In the genomic region with DNA sequence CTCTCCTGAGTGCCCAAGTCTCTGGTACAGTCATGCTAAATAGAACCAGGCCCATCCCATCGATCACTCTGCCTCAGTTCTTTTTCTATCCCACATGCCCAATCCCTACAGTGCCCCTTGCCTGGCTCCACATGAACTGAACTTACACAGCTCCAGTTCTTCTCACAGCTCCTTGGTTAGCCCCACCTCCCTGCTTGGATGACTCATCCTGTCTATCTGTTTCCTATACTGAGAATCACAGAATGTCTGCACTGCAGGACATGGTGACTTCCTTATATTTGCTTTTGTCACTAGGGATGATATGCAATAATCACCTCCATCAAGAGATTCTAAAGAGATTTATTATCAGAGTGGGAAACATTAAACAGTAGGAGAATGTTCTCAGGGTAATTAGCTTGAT, we compare ENCODE assay signal across 28 mouse cellular contexts. TPM values are rescaled to one million over a fixed set of nuclear protein-coding genes. Genes with fewer than 3 reads are reported as not detected.
DNase-seq lines count a peak whose midpoint lies in the region; ATAC-seq and TF ChIP-seq lines count a peak whose summit lies in the region.
"Had no signal": no experiment of that assay in that cellular context is flagged by ENCODE, and none has a peak within 500 bp of the region (broad histone marks: within the 10 kb centered on the region; RNA-seq: fewer than 3 reads in every experiment).

No protein-coding gene starts in this region.

- H3K27ac ChIP-seq in forebrain, postnatal 0 days (ENCODE audit: low read depth, low read length), result no peak overlapping the region
- no peak overlapping the region for H3K27ac ChIP-seq in liver, embryonic 12.5 days
- H3K27ac ChIP-seq: embryonic facial prominence, embryonic 10.5 days; embryonic facial prominence, embryonic 13.5 days; forebrain, embryonic 12.5 days; forebrain, embryonic 15.5 days; heart, adult 2 months; heart, embryonic 10.5 days; heart, embryonic 13.5 days; hindbrain, embryonic 12.5 days; hindbrain, embryonic 15.5 days had no signal

- no peak for ATAC-seq in forebrain, postnatal 0 days
- no peak for ATAC-seq in liver, embryonic 12.5 days
- ATAC-seq: activated CD4-positive, CD25-positive, alpha-beta regulatory T cell, adult 4 months; forebrain, embryonic 15.5 days; intestine, postnatal 0 days had no signal

- H3K4me1 ChIP-seq in forebrain, postnatal 0 days (ENCODE audit: insufficient read depth), result no peaks in the 10 kb centered on the region
- no peaks in the 10 kb centered on the region for H3K4me1 ChIP-seq in liver, embryonic 12.5 days
- H3K4me1 ChIP-seq: embryonic facial prominence, embryonic 10.5 days; embryonic facial prominence, embryonic 13.5 days; forebrain, embryonic 12.5 days; forebrain, embryonic 15.5 days; heart, embryonic 10.5 days; heart, embryonic 13.5 days; hindbrain, embryonic 12.5 days; hindbrain, embryonic 15.5 days had no signal

- WGBS in forebrain, postnatal 0 days, result 72% methylated on average over 1 of the region's 1 CpGs
- WGBS in liver, embryonic 12.5 days (ENCODE audit: insufficient replicate concordance), result 50% methylated on average over 1 of the region's 1 CpGs

- no peak overlapping the region for H3K4me2 ChIP-seq in forebrain, postnatal 0 days (ENCODE audit: low read depth)
- no peak overlapping the region for H3K4me2 ChIP-seq in liver, embryonic 12.5 days
- H3K4me2 ChIP-seq: embryonic facial prominence, embryonic 13.5 days; forebrain, embryonic 12.5 days; forebrain, embryonic 15.5 days; heart, embryonic 13.5 days; hindbrain, embryonic 12.5 days; hindbrain, embryonic 15.5 days had no signal

- DNase-seq in 3T3-L1 (ENCODE audit: low read depth, low spot score), result peak; percentile 60
- peak; percentile 77 for DNase-seq in 416B (ENCODE audit: low read depth)
- DNase-seq in MEL-GATA-1-ER (ENCODE audit: extremely low read depth, low read depth), result peak; percentile 66
- peak; percentile 15 for DNase-seq in brain, adult 2 months (ENCODE audit: low read depth, low spot score)
- DNase-seq in forebrain, postnatal 0 days, result no peak
- DNase-seq: adrenal gland, postnatal 10 days; B cell, adult 2 months; cerebellum, adult 11-12 months; cerebellum, adult 8-10 months; cerebellum, postnatal 10 days; cerebellum, postnatal 36 days; embryo, embryonic 11 days; gastrocnemius, postnatal 36 days; heart, adult 2 months; kidney, adult 2 months had no signal

- H3K9ac ChIP-seq in forebrain, postnatal 0 days, result no peak overlapping the region
- no peak overlapping the region for H3K9ac ChIP-seq in liver, embryonic 12.5 days
- H3K9ac ChIP-seq: embryonic facial prominence, embryonic 13.5 days; forebrain, embryonic 12.5 days; forebrain, embryonic 15.5 days; heart, embryonic 13.5 days; hindbrain, embryonic 12.5 days; hindbrain, embryonic 15.5 days had no signal

- H3K27me3 ChIP-seq in forebrain, postnatal 0 days (ENCODE audit: insufficient read depth, low read length), result no peaks in the 10 kb centered on the region
- no peaks in the 10 kb centered on the region for H3K27me3 ChIP-seq in liver, embryonic 12.5 days (replicated peaks)
- H3K27me3 ChIP-seq: CH12.LX; embryonic facial prominence, embryonic 13.5 days; forebrain, embryonic 12.5 days; forebrain, embryonic 15.5 days; heart, embryonic 13.5 days; hindbrain, embryonic 12.5 days; hindbrain, embryonic 15.5 days had no signal

- no peaks in the 10 kb centered on the region for H3K9me3 ChIP-seq in forebrain, postnatal 0 days (ENCODE audit: low read length)
- no peaks in the 10 kb centered on the region for H3K9me3 ChIP-seq in liver, embryonic 12.5 days (replicated peaks)
- H3K9me3 ChIP-seq: embryonic facial prominence, embryonic 10.5 days; embryonic facial prominence, embryonic 13.5 days; forebrain, embryonic 12.5 days; forebrain, embryonic 15.5 days; heart, embryonic 10.5 days; heart, embryonic 13.5 days; hindbrain, embryonic 12.5 days; hindbrain, embryonic 15.5 days had no signal

- no peak for TF ChIP-seq CTCF in forebrain, postnatal 0 days (IDR thresholded peaks at IDR 0.05; ENCODE audit: low read depth)

- H3K4me3 ChIP-seq in forebrain, postnatal 0 days (ENCODE audit: low read depth, low read length), result no peak overlapping the region
- no peak overlapping the region for H3K4me3 ChIP-seq in liver, embryonic 12.5 days
- H3K4me3 ChIP-seq: embryonic facial prominence, embryonic 10.5 days; embryonic facial prominence, embryonic 13.5 days; erythroblast, embryonic 14.5 days; forebrain, embryonic 12.5 days; forebrain, embryonic 15.5 days; heart, adult 2 months; heart, embryonic 10.5 days; heart, embryonic 13.5 days; hindbrain, embryonic 12.5 days; hindbrain, embryonic 15.5 days had no signal

- H3K36me3 ChIP-seq in forebrain, postnatal 0 days (ENCODE audit: insufficient read depth), result no peaks in the 10 kb centered on the region
- H3K36me3 ChIP-seq in liver, embryonic 12.5 days, result no peaks in the 10 kb centered on the region
- H3K36me3 ChIP-seq: embryonic facial prominence, embryonic 10.5 days; embryonic facial prominence, embryonic 13.5 days; forebrain, embryonic 12.5 days; forebrain, embryonic 15.5 days; heart, embryonic 10.5 days; hindbrain, embryonic 12.5 days; hindbrain, embryonic 15.5 days had no signal

RNA-seq across cellular contexts. Expression of gene Cetn2, which starts 6.6 kb away (rescaled TPM):
- total RNA-seq in forebrain, postnatal 0 days (2014; rRNA removed), result 41.4 and 47.1 TPM in 2 replicates
- polyA plus RNA-seq in forebrain, postnatal 0 days (2015; fragmentation: Nextera tagmentation; extraction: Ambion mirVana), result 95.5 and 105 TPM in 2 replicates
- polyA plus RNA-seq in liver, embryonic 12.5 days (2016; fragmentation: Nextera tagmentation; extraction: Ambion mirVana), result 41.1 and 45.9 TPM in 2 replicates

RNA-seq across cellular contexts. Expression of gene Nsdhl, which starts 6.7 kb away (rescaled TPM):
- total RNA-seq in forebrain, postnatal 0 days (2014; rRNA removed), result 49.1 and 49.9 TPM in 2 replicates
- polyA plus RNA-seq in forebrain, postnatal 0 days (2015; fragmentation: Nextera tagmentation; extraction: Ambion mirVana), result 41.7 and 44.8 TPM in 2 replicates
- polyA plus RNA-seq in liver, embryonic 12.5 days (2016; fragmentation: Nextera tagmentation; extraction: Ambion mirVana), result 21.0 and 24.4 TPM in 2 replicates
